Mouse (Mus musculus): ENCODE results near the gene Sec61a2. TPM values are rescaled to one million over a fixed set of nuclear protein-coding genes. Genes with fewer than 3 reads are reported as not detected.

Gene Sec61a2
- polyA plus RNA-seq (2015; fragmentation: Nextera tagmentation; extraction: Ambion mirVana): 8.3 and 9.5 TPM in 2 replicates

GRCm38 (mm10) chr2:5894843-5895570 lies at the start of gene Sec61a2:
Gene Sec61a2, minus strand, starts transcription at chr2:5895432.
- H3K27ac ChIP-seq (ENCODE audit: low read depth): peak within 1 kb of the TSS; percentile 80
- H3K36me3 ChIP-seq (replicated peaks; ENCODE audit: insufficient read depth, low read length): 0 out of 2 replicates have a peak, but pooled peaks cover 7% of the 10 kb centered on the region
- no peak for TF ChIP-seq EP300 (IDR thresholded peaks at IDR 0.05; ENCODE audit: low read depth)
- peak; percentile 35 for TF ChIP-seq CTCF (IDR thresholded peaks at IDR 0.05; ENCODE audit: low read depth)
- peak within 1 kb of the TSS; percentile 96 for H3K4me2 ChIP-seq (ENCODE audit: low read depth, low read length)
- DNase-seq: peak; percentile 100
- no peaks in the 10 kb centered on the region for H3K27me3 ChIP-seq (ENCODE audit: insufficient read depth, low read length)
- H3K9ac ChIP-seq (replicated peaks): peak within 1 kb of the TSS; percentile 92
- H3K4me3 ChIP-seq (ENCODE audit: low read depth, low read length): peak within 1 kb of the TSS; percentile 77
- ATAC-seq: peak; percentile 99
- H3K4me1 ChIP-seq (ENCODE audit: insufficient read depth): 0 out of 2 replicates have a peak, but pooled peaks cover 8% of the 10 kb centered on the region
- WGBS (ENCODE audit: insufficient replicate concordance): under 1% methylated on average over 57 of the region's 62 CpGs
- no peaks in the 10 kb centered on the region for H3K9me3 ChIP-seq (ENCODE audit: low read length)

- peak; percentile 35 for ATAC-seq
- TF ChIP-seq CTCF (IDR thresholded peaks at IDR 0.05; ENCODE audit: low read depth): no peak
- no peak for TF ChIP-seq EP300 (IDR thresholded peaks at IDR 0.05; ENCODE audit: low read depth)
Observed at GRCm38 (mm10) chr2:5943071-5943470, 47.8 kb upstream of the Sec61a2 start.

GRCm38 (mm10) chr2:5942416-5943032 lies 47.3 kb upstream of the Sec61a2 start, which contains the start of gene Dhtkd1:
Gene Dhtkd1, minus strand, starts transcription at chr2:5942792.
- peak within 1 kb of the TSS; percentile 83 for H3K4me2 ChIP-seq (ENCODE audit: low read depth, low read length)
- H3K27ac ChIP-seq (ENCODE audit: low read depth): peak within 1 kb of the TSS; percentile 94
- peak within 1 kb of the TSS; percentile 82 for H3K9ac ChIP-seq (replicated peaks)
- ATAC-seq: peak; percentile 96
- WGBS (ENCODE audit: insufficient replicate concordance): 1% methylated on average over 36 of the region's 36 CpGs
- H3K4me1 ChIP-seq (ENCODE audit: insufficient read depth): peaks cover 7% of the 10 kb centered on the region
- no peaks in the 10 kb centered on the region for H3K36me3 ChIP-seq (replicated peaks; ENCODE audit: insufficient read depth, low read length)
- no peaks in the 10 kb centered on the region for H3K9me3 ChIP-seq (ENCODE audit: low read length)
- no peaks in the 10 kb centered on the region for H3K27me3 ChIP-seq (ENCODE audit: insufficient read depth, low read length)
- peak within 1 kb of the TSS; percentile 69 for H3K4me3 ChIP-seq (ENCODE audit: low read depth, low read length)
- peak; percentile 77 for DNase-seq
- TF ChIP-seq CTCF (IDR thresholded peaks at IDR 0.05; ENCODE audit: low read depth) (peak; percentile 38; the same call in 1 of the 2 replicates), EP300 (IDR thresholded peaks at IDR 0.05; ENCODE audit: low read depth) (peak; percentile 77)

More at GRCm38 (mm10) chr2:5943071-5943470, 47.8 kb upstream of the Sec61a2 start:
- no peaks in the 10 kb centered on the region for H3K9me3 ChIP-seq (ENCODE audit: low read length)
- peaks cover 7% of the 10 kb centered on the region for H3K4me1 ChIP-seq (ENCODE audit: insufficient read depth)
- peak overlapping the region; percentile 94 for H3K27ac ChIP-seq (ENCODE audit: low read depth)
- no peaks in the 10 kb centered on the region for H3K27me3 ChIP-seq (ENCODE audit: insufficient read depth, low read length)
- 36% methylated on average over 4 of the region's 4 CpGs for WGBS (ENCODE audit: insufficient replicate concordance)
- peak overlapping the region; percentile 83 for H3K4me2 ChIP-seq (ENCODE audit: low read depth, low read length)
- no peak for DNase-seq
- no peaks in the 10 kb centered on the region for H3K36me3 ChIP-seq (replicated peaks; ENCODE audit: insufficient read depth, low read length)
- peak overlapping the region; percentile 82 for H3K9ac ChIP-seq (replicated peaks)
- peak overlapping the region; percentile 69; the same call in 1 of the 2 replicates for H3K4me3 ChIP-seq (ENCODE audit: low read depth, low read length)

GRCm38 (mm10) chr2:5941861-5942415 lies 46.7 kb upstream of the Sec61a2 start:
- no peak for DNase-seq
- WGBS (ENCODE audit: insufficient replicate concordance): 59% methylated on average over 11 of the region's 11 CpGs
- no peaks in the 10 kb centered on the region for H3K9me3 ChIP-seq (ENCODE audit: low read length)
- no peaks in the 10 kb centered on the region for H3K36me3 ChIP-seq (replicated peaks; ENCODE audit: insufficient read depth, low read length)
- H3K4me3 ChIP-seq (ENCODE audit: low read depth, low read length): peak overlapping the region; percentile 69
- TF ChIP-seq EP300 (IDR thresholded peaks at IDR 0.05; ENCODE audit: low read depth) (no peak), CTCF (IDR thresholded peaks at IDR 0.05; ENCODE audit: low read depth) (no peak)
- peak overlapping the region; percentile 83 for H3K4me2 ChIP-seq (ENCODE audit: low read depth, low read length)
- ATAC-seq: peak; percentile 11
- H3K9ac ChIP-seq (replicated peaks): peak overlapping the region; percentile 82
- H3K27ac ChIP-seq (ENCODE audit: low read depth): peak overlapping the region; percentile 94
- peaks cover 7% of the 10 kb centered on the region for H3K4me1 ChIP-seq (ENCODE audit: insufficient read depth)
- no peaks in the 10 kb centered on the region for H3K27me3 ChIP-seq (ENCODE audit: insufficient read depth, low read length)

GRCm38 (mm10) chr2:5940936-5941335 lies 45.7 kb upstream of the Sec61a2 start:
- peaks cover 7% of the 10 kb centered on the region; the same call in 1 of the 2 replicates for H3K4me1 ChIP-seq (ENCODE audit: insufficient read depth)
- no peaks in the 10 kb centered on the region for H3K36me3 ChIP-seq (replicated peaks; ENCODE audit: insufficient read depth, low read length)
- ATAC-seq (no peak), DNase-seq (no peak)
- TF ChIP-seq EP300 (IDR thresholded peaks at IDR 0.05; ENCODE audit: low read depth) (no peak), CTCF (IDR thresholded peaks at IDR 0.05; ENCODE audit: low read depth) (no peak)
- H3K4me3 ChIP-seq (ENCODE audit: low read depth, low read length): no peak overlapping the region; the same call in 1 of the 2 replicates
- no peaks in the 10 kb centered on the region for H3K27me3 ChIP-seq (ENCODE audit: insufficient read depth, low read length)
- no peak overlapping the region for H3K9ac ChIP-seq (replicated peaks)
- peak overlapping the region; percentile 83 for H3K4me2 ChIP-seq (ENCODE audit: low read depth, low read length)
- no peaks in the 10 kb centered on the region for H3K9me3 ChIP-seq (ENCODE audit: low read length)
- no peak overlapping the region for H3K27ac ChIP-seq (ENCODE audit: low read depth)
- WGBS (ENCODE audit: insufficient replicate concordance): 87% methylated on average over 9 of the region's 9 CpGs

GRCm38 (mm10) chr2:5939911-5940310 lies 44.7 kb upstream of the Sec61a2 start:
- peak overlapping the region; percentile 83; the same call in 1 of the 2 replicates for H3K4me2 ChIP-seq (ENCODE audit: low read depth, low read length)
- no peaks in the 10 kb centered on the region for H3K27me3 ChIP-seq (ENCODE audit: insufficient read depth, low read length)
- no peak overlapping the region for H3K4me3 ChIP-seq (ENCODE audit: low read depth, low read length)
- no peaks in the 10 kb centered on the region for H3K9me3 ChIP-seq (ENCODE audit: low read length)
- H3K4me1 ChIP-seq (ENCODE audit: insufficient read depth): peaks cover 7% of the 10 kb centered on the region; the same call in 1 of the 2 replicates
- TF ChIP-seq CTCF (IDR thresholded peaks at IDR 0.05; ENCODE audit: low read depth) (no peak), EP300 (IDR thresholded peaks at IDR 0.05; ENCODE audit: low read depth) (no peak)
- no peak for DNase-seq
- H3K27ac ChIP-seq (ENCODE audit: low read depth): no peak overlapping the region
- no peak overlapping the region for H3K9ac ChIP-seq (replicated peaks)
- H3K36me3 ChIP-seq (replicated peaks; ENCODE audit: insufficient read depth, low read length): no peaks in the 10 kb centered on the region
- 92% methylated on average over 14 of the region's 14 CpGs for WGBS (ENCODE audit: insufficient replicate concordance)
- ATAC-seq: no peak
